Mouse (Mus musculus): ENCODE data around the gene Kyat1. TPM values are rescaled to one million over a fixed set of nuclear protein-coding genes. Genes with fewer than 3 reads are reported as not detected.

Kyat1 gene
- polyA plus RNA-seq, 1 experiment from 2014 or later = 15.6 TPM

DNA sequence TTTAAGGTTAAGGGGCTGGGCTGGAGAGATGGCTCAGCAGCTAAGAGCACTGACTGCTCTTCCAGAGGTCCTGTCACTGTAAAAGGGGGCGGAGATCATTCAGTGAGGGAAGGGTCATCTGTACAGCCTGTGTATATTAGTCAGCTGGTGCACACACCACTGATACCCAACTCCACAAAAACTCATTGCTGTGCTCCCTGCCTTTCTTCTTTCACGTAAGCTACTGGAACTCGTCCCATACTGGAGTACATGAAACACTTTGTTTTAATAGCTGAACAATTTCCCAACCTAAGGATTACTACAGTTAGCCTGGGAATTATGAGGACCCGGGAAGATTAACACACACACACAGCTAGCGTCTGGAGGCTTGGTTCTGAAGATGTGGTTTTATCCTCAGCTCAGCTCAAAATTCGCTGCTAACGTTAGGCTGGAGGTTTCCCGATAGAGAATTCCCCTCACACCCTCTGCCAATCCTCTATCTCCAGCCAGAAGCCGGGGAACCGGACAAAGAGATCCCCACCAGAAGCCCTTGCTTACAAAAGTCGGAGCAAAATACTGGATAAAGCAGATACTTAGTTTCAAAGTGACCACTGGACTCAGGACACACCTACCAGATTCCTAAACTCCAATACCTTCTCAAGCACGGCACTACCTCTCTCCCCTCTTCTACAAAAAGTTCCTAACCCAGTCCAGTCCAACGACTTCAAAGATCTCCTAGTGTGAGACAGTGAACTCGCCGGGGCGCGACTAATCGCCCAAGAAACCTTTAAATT lies 31.0 kb upstream of the Kyat1 start:
- H3K4me1 ChIP-seq (replicated peaks; ENCODE audit: control insufficient read depth, insufficient read depth, low read length) = peaks cover 23% of the 10 kb centered on the region
- H3K4me2 ChIP-seq (ENCODE audit: low read length) = peak overlapping the region; percentile 87
- H3K36me3 ChIP-seq (ENCODE audit: control insufficient read depth, insufficient read depth, low read length) = peaks cover 16% of the 10 kb centered on the region
- DNase-seq (ENCODE audit: low spot score) (no peak), ATAC-seq (replicated peaks; ENCODE audit: low FRiP score, low TSS enrichment, low read depth) (peak; percentile 12; the same call in 1 of the 2 replicates)
- H3K9ac ChIP-seq (ENCODE audit: low read length) = peak overlapping the region; percentile 78
- peak overlapping the region; percentile 64 for H3K4me3 ChIP-seq (ENCODE audit: low read depth, low read length)
- H3K27me3 ChIP-seq (replicated peaks; ENCODE audit: control insufficient read depth, insufficient read depth, low read length) = no peaks in the 10 kb centered on the region
- peak overlapping the region; percentile 87 for H3K27ac ChIP-seq (ENCODE audit: low read depth)
- H3K9me3 ChIP-seq (ENCODE audit: control insufficient read depth, low read length) = no peaks in the 10 kb centered on the region
- 2% methylated on average over 18 of the region's 18 CpGs for WGBS

DNA sequence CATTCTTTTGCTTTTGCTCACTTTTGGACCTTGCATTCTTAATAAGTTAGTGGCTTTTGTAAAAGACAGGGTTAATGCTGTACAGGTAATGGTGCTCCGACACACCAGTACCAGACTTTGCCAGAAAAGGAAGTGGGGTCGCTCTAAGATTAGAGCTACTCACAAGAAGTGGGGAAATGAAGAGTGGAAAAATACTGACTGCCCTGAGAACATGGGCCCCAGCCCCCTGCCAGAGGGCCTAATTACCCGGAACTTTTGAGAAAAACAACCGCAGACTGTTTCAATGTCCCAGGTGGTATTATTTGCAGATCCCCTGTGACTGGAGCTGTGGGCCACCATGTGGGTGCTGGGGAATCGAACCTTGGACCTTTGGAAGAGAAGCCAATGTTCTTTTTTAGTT lies 29.9 kb upstream of the Kyat1 start:
- Histone ChIP-seq H3K9me3 (ENCODE audit: control insufficient read depth, low read length) (no peaks in the 10 kb centered on the region), H3K36me3 (ENCODE audit: control insufficient read depth, insufficient read depth, low read length) (peaks cover 6% of the 10 kb centered on the region), H3K4me3 (ENCODE audit: low read depth, low read length) (no peak overlapping the region), H3K4me1 (replicated peaks; ENCODE audit: control insufficient read depth, insufficient read depth, low read length) (peaks cover 23% of the 10 kb centered on the region), H3K9ac (ENCODE audit: low read length) (no peak overlapping the region), H3K4me2 (ENCODE audit: low read length) (no peak overlapping the region), H3K27me3 (replicated peaks; ENCODE audit: control insufficient read depth, insufficient read depth, low read length) (no peaks in the 10 kb centered on the region), H3K27ac (ENCODE audit: low read depth) (no peak overlapping the region)
- ATAC-seq (replicated peaks; ENCODE audit: low FRiP score, low TSS enrichment, low read depth) = no peak
- 83% methylated on average over 5 of the region's 5 CpGs for WGBS
- no peak for DNase-seq (ENCODE audit: low spot score)

DNA sequence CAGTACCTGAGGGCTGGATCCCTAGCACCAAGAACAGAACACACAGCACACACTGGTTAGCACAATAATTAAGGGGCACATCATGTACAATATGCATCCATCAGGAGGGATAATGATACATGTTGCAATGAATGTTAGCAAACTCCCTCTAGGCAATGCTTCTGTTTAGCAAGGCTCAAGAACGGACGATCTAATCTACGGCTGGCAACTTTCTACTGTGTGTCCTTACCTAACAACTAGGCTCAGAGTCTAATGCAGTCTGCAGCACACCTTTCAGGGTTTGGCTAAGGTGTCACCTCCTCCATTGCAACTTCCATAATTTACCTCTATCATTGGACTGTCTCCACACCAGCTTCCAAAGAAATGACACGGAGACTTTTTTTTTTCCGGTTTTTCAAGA lies 10.6 kb upstream of the Kyat1 start:
- H3K4me1 ChIP-seq (replicated peaks; ENCODE audit: control insufficient read depth, insufficient read depth, low read length) = no peaks in the 10 kb centered on the region
- DNase-seq (ENCODE audit: low spot score) (no peak), ATAC-seq (replicated peaks; ENCODE audit: low FRiP score, low TSS enrichment, low read depth) (no peak)
- H3K4me3 ChIP-seq (ENCODE audit: low read depth, low read length) = no peak overlapping the region
- 92% methylated on average over 5 of the region's 5 CpGs for WGBS
- H3K36me3 ChIP-seq (ENCODE audit: control insufficient read depth, insufficient read depth, low read length) = no peaks in the 10 kb centered on the region
- no peak overlapping the region for H3K4me2 ChIP-seq (ENCODE audit: low read length)
- H3K9me3 ChIP-seq (ENCODE audit: control insufficient read depth, low read length) = no peaks in the 10 kb centered on the region
- H3K27me3 ChIP-seq (replicated peaks; ENCODE audit: control insufficient read depth, insufficient read depth, low read length) = no peaks in the 10 kb centered on the region
- no peak overlapping the region for H3K27ac ChIP-seq (ENCODE audit: low read depth)
- no peak overlapping the region for H3K9ac ChIP-seq (ENCODE audit: low read length)

DNA sequence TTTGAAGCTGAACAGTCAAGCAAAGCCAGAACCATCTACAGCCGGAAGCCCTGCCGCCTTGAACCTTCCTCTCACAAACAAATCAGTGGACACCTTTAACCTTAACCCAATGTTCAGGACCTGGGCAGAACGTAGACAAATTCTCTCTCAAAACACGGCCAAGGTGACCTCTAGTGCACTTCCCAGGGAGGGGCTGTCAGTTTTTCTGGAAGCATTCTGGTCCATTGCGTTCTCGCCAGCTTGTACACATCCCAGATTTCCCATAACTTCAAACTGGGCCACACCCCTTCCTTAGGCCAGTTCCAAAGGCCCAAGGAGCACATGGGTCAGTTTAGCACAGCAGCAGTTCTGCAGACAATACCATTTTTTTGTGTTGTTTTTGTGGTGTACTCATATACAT lies 9.8 kb upstream of the Kyat1 start:
- ATAC-seq (replicated peaks; ENCODE audit: low FRiP score, low TSS enrichment, low read depth) = no peak
- Histone ChIP-seq H3K4me2 (ENCODE audit: low read length) (no peak overlapping the region), H3K4me3 (ENCODE audit: low read depth, low read length) (no peak overlapping the region), H3K9ac (ENCODE audit: low read length) (no peak overlapping the region), H3K36me3 (ENCODE audit: control insufficient read depth, insufficient read depth, low read length) (no peaks in the 10 kb centered on the region), H3K27me3 (replicated peaks; ENCODE audit: control insufficient read depth, insufficient read depth, low read length) (no peaks in the 10 kb centered on the region), H3K9me3 (ENCODE audit: control insufficient read depth, low read length) (no peaks in the 10 kb centered on the region), H3K4me1 (replicated peaks; ENCODE audit: control insufficient read depth, insufficient read depth, low read length) (no peaks in the 10 kb centered on the region), H3K27ac (ENCODE audit: low read depth) (no peak overlapping the region)
- WGBS = 44% methylated on average over 6 of the region's 6 CpGs
- DNase-seq (ENCODE audit: low spot score) = no peak

DNA sequence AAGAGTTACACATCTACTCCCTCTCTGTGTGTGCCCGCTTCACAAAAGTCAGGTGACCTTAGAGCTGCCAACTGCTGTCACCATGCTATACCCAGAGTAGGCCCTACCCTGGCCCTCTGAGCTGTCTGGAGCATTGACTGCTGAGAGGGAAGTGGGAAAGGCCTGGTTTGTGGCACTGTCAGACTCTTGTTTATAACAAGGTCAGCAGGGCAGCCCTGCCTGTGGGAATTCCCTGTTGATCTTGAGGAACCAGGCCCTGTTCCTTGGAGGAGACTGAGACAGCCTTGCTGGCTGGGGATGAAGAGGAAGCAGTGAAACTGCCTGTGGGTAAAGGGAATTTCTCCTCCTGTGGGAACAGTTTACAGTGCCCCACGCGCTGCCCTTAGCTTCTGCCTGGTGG lies 9.1 kb upstream of the Kyat1 start:
- Histone ChIP-seq H3K4me1 (replicated peaks; ENCODE audit: control insufficient read depth, insufficient read depth, low read length) (no peaks in the 10 kb centered on the region), H3K36me3 (ENCODE audit: control insufficient read depth, insufficient read depth, low read length) (no peaks in the 10 kb centered on the region), H3K9me3 (ENCODE audit: control insufficient read depth, low read length) (no peaks in the 10 kb centered on the region), H3K27ac (ENCODE audit: low read depth) (no peak overlapping the region), H3K4me3 (ENCODE audit: low read depth, low read length) (no peak overlapping the region), H3K4me2 (ENCODE audit: low read length) (no peak overlapping the region), H3K27me3 (replicated peaks; ENCODE audit: control insufficient read depth, insufficient read depth, low read length) (no peaks in the 10 kb centered on the region), H3K9ac (ENCODE audit: low read length) (no peak overlapping the region)
- no peak for DNase-seq (ENCODE audit: low spot score)
- ATAC-seq (replicated peaks; ENCODE audit: low FRiP score, low TSS enrichment, low read depth) = no peak
- WGBS = 61% methylated on average over 3 of the region's 3 CpGs

DNA sequence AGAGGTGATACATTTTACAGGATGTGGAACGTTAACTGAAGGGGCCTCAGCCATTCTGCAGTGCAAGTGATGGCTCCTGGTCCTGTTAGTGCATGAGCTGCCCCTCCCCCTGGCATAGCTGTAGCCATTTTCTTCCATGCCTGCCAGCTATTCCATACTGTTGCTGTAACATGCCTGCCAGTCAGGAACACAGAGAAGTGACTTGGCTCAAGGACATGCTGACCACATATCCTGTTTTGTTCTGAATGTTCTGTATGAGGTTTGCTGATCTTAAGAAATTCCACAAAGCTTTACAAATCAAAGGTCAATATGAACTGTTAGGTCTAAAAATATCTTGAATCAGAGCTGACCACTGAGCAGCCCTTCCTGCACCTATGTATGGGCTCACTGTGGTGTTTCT lies 7.3 kb upstream of the Kyat1 start:
- no peak for DNase-seq (ENCODE audit: low spot score)
- 42% methylated on average over 1 of the region's 1 CpGs for WGBS
- no peak overlapping the region for H3K4me3 ChIP-seq (ENCODE audit: low read depth, low read length)

DNA sequence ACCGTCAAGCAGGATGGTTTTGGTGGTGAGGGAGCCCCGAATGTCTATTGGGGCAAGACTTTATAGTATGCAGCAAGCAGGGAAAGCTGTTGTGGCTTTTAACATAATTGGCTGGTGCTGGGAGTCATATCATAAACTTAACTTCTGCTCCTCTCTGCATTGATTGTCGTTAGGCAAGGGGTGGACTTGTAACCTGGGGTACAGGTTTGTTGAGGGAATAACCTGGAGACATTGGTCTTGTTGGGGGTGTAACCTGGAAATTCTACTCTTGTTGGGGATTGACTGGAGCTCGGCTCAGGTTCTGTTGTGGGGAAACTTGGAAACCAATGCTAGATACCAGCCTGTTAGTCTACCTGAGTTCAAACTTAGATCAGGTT lies 6.5 kb upstream of the Kyat1 start:
- WGBS = 72% methylated on average over 4 of the region's 4 CpGs
- H3K4me2 ChIP-seq (ENCODE audit: low read length) = no peak overlapping the region
- no peak overlapping the region for H3K27ac ChIP-seq (ENCODE audit: low read depth)
- DNase-seq (ENCODE audit: low spot score) (no peak), ATAC-seq (replicated peaks; ENCODE audit: low FRiP score, low TSS enrichment, low read depth) (no peak)
- no peaks in the 10 kb centered on the region for H3K27me3 ChIP-seq (replicated peaks; ENCODE audit: control insufficient read depth, insufficient read depth, low read length)
- H3K4me1 ChIP-seq (replicated peaks; ENCODE audit: control insufficient read depth, insufficient read depth, low read length) = no peaks in the 10 kb centered on the region
- no peak overlapping the region for H3K4me3 ChIP-seq (ENCODE audit: low read depth, low read length)
- H3K9ac ChIP-seq (ENCODE audit: low read length) = no peak overlapping the region
- H3K36me3 ChIP-seq (ENCODE audit: control insufficient read depth, insufficient read depth, low read length) = no peaks in the 10 kb centered on the region
- no peaks in the 10 kb centered on the region for H3K9me3 ChIP-seq (ENCODE audit: control insufficient read depth, low read length)

More for the DNA sequence above, 7.3 kb upstream of the Kyat1 start:
- Histone ChIP-seq H3K36me3 (ENCODE audit: control insufficient read depth, insufficient read depth, low read length) (no peaks in the 10 kb centered on the region), H3K27me3 (replicated peaks; ENCODE audit: control insufficient read depth, insufficient read depth, low read length) (no peaks in the 10 kb centered on the region), H3K4me2 (ENCODE audit: low read length) (no peak overlapping the region), H3K4me1 (replicated peaks; ENCODE audit: control insufficient read depth, insufficient read depth, low read length) (no peaks in the 10 kb centered on the region), H3K9ac (ENCODE audit: low read length) (no peak overlapping the region), H3K27ac (ENCODE audit: low read depth) (no peak overlapping the region), H3K9me3 (ENCODE audit: control insufficient read depth, low read length) (no peaks in the 10 kb centered on the region)
- ATAC-seq (replicated peaks; ENCODE audit: low FRiP score, low TSS enrichment, low read depth) = no peak

DNA sequence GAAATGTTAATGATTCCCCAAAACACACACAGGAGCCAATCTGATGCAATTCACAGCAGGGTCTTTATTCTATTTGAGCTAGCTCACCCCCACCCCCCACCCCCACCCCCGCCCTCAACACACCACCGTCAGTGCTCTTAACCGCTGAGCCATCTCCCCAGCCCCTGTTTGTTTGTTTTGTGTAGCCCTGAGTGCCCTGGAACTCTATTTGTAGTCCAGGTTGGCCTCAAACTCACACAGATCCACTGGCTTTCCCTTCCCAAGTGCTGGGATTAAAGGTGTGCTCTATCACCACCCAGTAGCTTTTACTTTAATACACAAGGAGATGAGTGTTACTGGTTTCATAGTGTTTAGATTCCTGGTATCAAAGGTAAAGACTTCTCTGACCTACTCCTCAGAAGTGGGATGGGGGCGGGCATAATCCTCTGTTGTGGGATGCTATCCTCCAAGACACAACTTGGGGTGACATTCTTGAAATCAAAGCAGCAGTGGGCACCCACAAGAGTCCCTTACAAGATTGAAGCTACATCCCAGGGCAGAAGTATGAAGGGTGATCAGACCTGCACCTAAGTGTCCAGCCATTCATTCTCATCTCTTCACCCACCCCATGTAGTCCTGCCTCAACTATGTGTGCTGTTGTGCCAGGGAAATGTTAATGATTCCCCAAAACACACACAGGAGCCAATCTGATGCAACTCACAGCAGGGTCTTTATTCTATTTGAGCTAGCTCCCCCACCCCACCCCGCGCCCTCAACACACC lies 5.9 kb upstream of the Kyat1 start:
- H3K27ac ChIP-seq (ENCODE audit: low read depth) = no peak overlapping the region
- H3K4me2 ChIP-seq (ENCODE audit: low read length) = no peak overlapping the region
- no peaks in the 10 kb centered on the region for H3K9me3 ChIP-seq (ENCODE audit: control insufficient read depth, low read length)
- H3K36me3 ChIP-seq (ENCODE audit: control insufficient read depth, insufficient read depth, low read length) = no peaks in the 10 kb centered on the region
- 59% methylated on average over 6 of the region's 6 CpGs for WGBS
- no peaks in the 10 kb centered on the region for H3K4me1 ChIP-seq (replicated peaks; ENCODE audit: control insufficient read depth, insufficient read depth, low read length)
- H3K9ac ChIP-seq (ENCODE audit: low read length) = no peak overlapping the region
- no peak overlapping the region for H3K4me3 ChIP-seq (ENCODE audit: low read depth, low read length)
- DNase-seq (ENCODE audit: low spot score) (no peak), ATAC-seq (replicated peaks; ENCODE audit: low FRiP score, low TSS enrichment, low read depth) (no peak)
- no peaks in the 10 kb centered on the region for H3K27me3 ChIP-seq (replicated peaks; ENCODE audit: control insufficient read depth, insufficient read depth, low read length)

DNA sequence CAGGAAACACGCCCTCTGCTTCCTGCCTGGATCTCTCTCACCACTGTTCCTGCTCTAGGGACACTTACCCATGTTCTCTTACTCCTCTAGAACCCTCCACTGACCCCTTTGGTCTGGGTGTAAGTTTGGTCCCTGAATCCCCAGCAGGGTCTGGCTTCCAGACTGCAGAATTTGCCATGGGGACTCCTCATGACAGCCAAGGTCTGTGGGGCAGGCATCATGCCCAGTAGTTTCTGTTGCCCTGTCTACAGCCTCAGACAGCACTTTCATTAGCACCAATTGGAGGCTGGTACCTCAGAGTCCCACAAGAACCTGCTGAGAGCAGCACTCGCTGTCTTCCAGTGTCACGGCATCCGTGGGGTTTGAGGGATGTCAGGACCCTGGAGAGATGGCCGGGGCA lies 2.2 kb upstream of the Kyat1 start:
- 62% methylated on average over 5 of the region's 5 CpGs for WGBS
- H3K36me3 ChIP-seq (ENCODE audit: control insufficient read depth, insufficient read depth, low read length) = no peaks in the 10 kb centered on the region
- H3K9me3 ChIP-seq (ENCODE audit: control insufficient read depth, low read length) = no peaks in the 10 kb centered on the region
- H3K27ac ChIP-seq (ENCODE audit: low read depth) = no peak overlapping the region
- no peaks in the 10 kb centered on the region for H3K27me3 ChIP-seq (replicated peaks; ENCODE audit: control insufficient read depth, insufficient read depth, low read length)
- peaks cover 5% of the 10 kb centered on the region for H3K4me1 ChIP-seq (replicated peaks; ENCODE audit: control insufficient read depth, insufficient read depth, low read length)
- H3K9ac ChIP-seq (ENCODE audit: low read length) = no peak overlapping the region
- H3K4me3 ChIP-seq (ENCODE audit: low read depth, low read length) = no peak overlapping the region
- no peak overlapping the region for H3K4me2 ChIP-seq (ENCODE audit: low read length)
- no peak for ATAC-seq (replicated peaks; ENCODE audit: low FRiP score, low TSS enrichment, low read depth)
- no peak for DNase-seq (ENCODE audit: low spot score)
